Mouse (Mus musculus): ENCODE data around the gene Tdrd9. TPM values are rescaled to one million over a fixed set of nuclear protein-coding genes. Genes with fewer than 3 reads are reported as not detected.

The Tdrd9 gene
- polyA plus RNA-seq, 1 experiment from 2014 or later: 1.2 TPM

DNA sequence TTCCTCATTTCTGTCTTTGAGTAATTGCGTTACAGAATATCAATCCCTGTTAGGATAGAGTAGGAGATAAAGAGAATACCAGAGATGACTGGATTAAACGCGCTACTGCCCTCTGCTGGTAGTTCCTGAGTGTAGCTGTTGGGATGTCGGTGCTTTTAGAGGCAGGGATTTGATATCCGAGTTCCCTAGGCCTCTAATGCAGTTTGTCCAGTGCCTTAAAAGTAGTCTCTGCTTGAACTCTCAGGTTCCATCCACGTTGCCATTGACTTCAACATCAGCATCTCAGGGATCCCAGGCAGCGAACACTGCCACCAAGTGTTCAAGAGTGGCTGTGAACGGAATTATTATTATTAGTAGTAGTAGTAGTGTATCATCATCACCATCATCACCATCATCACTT is 29.9 kb downstream of the Tdrd9 start:
- ATAC-seq (ENCODE audit: insufficient read depth, low FRiP score, low TSS enrichment): no peak

DNA sequence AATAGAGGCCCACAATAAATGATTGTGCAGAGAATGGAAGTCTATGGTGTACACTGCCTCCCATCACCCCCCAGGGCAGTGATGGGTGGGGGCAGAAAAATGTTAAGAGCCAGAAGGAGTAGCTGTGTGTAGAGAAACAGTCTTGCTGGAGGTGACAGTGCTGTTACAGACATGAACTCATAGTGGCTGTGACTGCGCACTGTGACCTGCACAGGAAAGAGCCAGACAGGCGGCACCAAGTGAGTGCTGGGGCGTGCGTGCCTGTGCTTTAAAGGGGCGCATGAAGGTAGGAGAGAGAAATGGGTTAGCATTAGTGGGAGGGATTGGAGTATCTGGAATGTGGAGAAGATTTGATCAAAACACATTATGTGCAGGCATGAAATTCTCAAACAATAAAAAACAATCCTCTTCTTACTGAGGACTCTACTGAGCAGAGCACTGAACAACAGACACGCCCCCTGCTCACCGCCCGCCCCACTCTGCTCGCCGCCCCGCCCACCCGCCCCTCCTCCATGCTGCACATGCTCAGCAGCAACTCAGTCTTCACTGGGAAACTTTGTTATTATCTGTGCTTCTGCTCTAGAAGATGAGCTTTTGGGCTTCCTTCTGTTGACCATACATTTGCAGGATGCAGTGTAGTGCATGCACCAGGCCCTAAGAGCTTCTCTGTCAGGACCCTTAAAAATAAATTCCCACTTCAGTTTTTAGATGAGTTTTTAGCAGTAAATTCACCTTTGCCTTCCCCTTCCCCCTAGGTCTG is 41.3 kb downstream of the Tdrd9 start:
- Histone ChIP-seq H3K27ac (ENCODE audit: low read depth, low read length) (peak overlapping the region; percentile 45), H3K9ac (ENCODE audit: low read length) (0 out of 2 replicates have a peak overlapping the region, but pooled peaks have one; percentile 12)
- peak; percentile 85 for ATAC-seq (ENCODE audit: insufficient read depth, low FRiP score, low TSS enrichment)

More for the DNA sequence above, 29.9 kb downstream of the Tdrd9 start:
- no peak overlapping the region for H3K4me3 ChIP-seq (ENCODE audit: low read depth, low read length)
- peak; percentile 77 for DNase-seq (ENCODE audit: low spot score)
- H3K36me3 ChIP-seq (ENCODE audit: control insufficient read depth, insufficient read depth, low read length): no peaks in the 10 kb centered on the region
- H3K27ac ChIP-seq (ENCODE audit: low read depth, low read length): no peak overlapping the region
- H3K4me2 ChIP-seq (ENCODE audit: low read depth): no peak overlapping the region
- no peak overlapping the region for H3K9ac ChIP-seq (ENCODE audit: low read length)
- 21% methylated on average over 8 of the region's 8 CpGs for WGBS
- H3K27me3 ChIP-seq (ENCODE audit: control insufficient read depth, insufficient read depth, low read length): no peaks in the 10 kb centered on the region
- H3K9me3 ChIP-seq (ENCODE audit: control insufficient read depth, low read length): no peaks in the 10 kb centered on the region
- no peaks in the 10 kb centered on the region for H3K4me1 ChIP-seq (ENCODE audit: control insufficient read depth, insufficient read depth, low read length)

GRCm38 (mm10) chr12:112013271-112013801 is 42.0 kb downstream of the Tdrd9 start:
- WGBS: 20% methylated on average over 14 of the region's 14 CpGs
- no peak overlapping the region for H3K4me3 ChIP-seq (ENCODE audit: low read depth, low read length)
- peak; percentile 44 for DNase-seq (ENCODE audit: low spot score)

More for the DNA sequence above, 41.3 kb downstream of the Tdrd9 start:
- Histone ChIP-seq H3K36me3 (ENCODE audit: control insufficient read depth, insufficient read depth, low read length) (no peaks in the 10 kb centered on the region), H3K27me3 (ENCODE audit: control insufficient read depth, insufficient read depth, low read length) (no peaks in the 10 kb centered on the region), H3K4me3 (ENCODE audit: low read depth, low read length) (no peak overlapping the region), H3K4me2 (ENCODE audit: low read depth) (peak overlapping the region; percentile 37), H3K4me1 (ENCODE audit: control insufficient read depth, insufficient read depth, low read length) (no peaks in the 10 kb centered on the region), H3K9me3 (ENCODE audit: control insufficient read depth, low read length) (no peaks in the 10 kb centered on the region)
- 30% methylated on average over 12 of the region's 12 CpGs for WGBS
- DNase-seq (ENCODE audit: low spot score): peak; percentile 63

DNA sequence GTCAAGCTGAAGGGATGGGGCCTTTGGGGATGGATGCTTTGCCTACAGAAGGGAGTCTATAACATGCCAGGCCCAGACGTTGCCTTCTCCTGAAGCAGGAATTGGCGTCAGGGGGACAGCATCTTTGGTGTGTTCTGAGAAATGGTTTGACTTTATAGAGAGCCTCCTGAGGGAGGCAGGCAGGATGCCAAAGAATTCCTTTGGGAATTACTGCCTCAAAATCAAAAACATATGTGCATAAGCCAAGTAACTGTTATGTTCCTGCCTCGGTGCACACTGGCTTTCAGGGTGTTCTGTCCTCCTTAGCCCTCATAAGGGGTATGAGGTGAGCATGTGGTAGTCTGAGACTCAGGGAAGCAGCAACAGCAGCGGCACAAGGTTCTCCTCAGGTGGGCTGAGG is 45.0 kb downstream of the Tdrd9 start:
- no peak overlapping the region for H3K27ac ChIP-seq (ENCODE audit: low read depth, low read length)
- H3K36me3 ChIP-seq (ENCODE audit: control insufficient read depth, insufficient read depth, low read length): no peaks in the 10 kb centered on the region
- no peaks in the 10 kb centered on the region for H3K27me3 ChIP-seq (ENCODE audit: control insufficient read depth, insufficient read depth, low read length)
- no peak overlapping the region for H3K4me3 ChIP-seq (ENCODE audit: low read depth, low read length)
- no peaks in the 10 kb centered on the region for H3K4me1 ChIP-seq (ENCODE audit: control insufficient read depth, insufficient read depth, low read length)
- H3K9ac ChIP-seq (ENCODE audit: low read length): no peak overlapping the region
- DNase-seq (ENCODE audit: low spot score) (no peak), ATAC-seq (ENCODE audit: insufficient read depth, low FRiP score, low TSS enrichment) (no peak)
- no peaks in the 10 kb centered on the region for H3K9me3 ChIP-seq (ENCODE audit: control insufficient read depth, low read length)
- no peak overlapping the region for H3K4me2 ChIP-seq (ENCODE audit: low read depth)
- WGBS: 77% methylated on average over 4 of the region's 4 CpGs

More at GRCm38 (mm10) chr12:112013271-112013801, 42.0 kb downstream of the Tdrd9 start:
- Histone ChIP-seq H3K4me1 (ENCODE audit: control insufficient read depth, insufficient read depth, low read length) (no peaks in the 10 kb centered on the region), H3K9ac (ENCODE audit: low read length) (0 out of 2 replicates have a peak overlapping the region, but pooled peaks have one; percentile 12), H3K27ac (ENCODE audit: low read depth, low read length) (peak overlapping the region; percentile 45; the same call in 1 of the 2 replicates), H3K36me3 (ENCODE audit: control insufficient read depth, insufficient read depth, low read length) (no peaks in the 10 kb centered on the region), H3K4me2 (ENCODE audit: low read depth) (peak overlapping the region; percentile 37), H3K27me3 (ENCODE audit: control insufficient read depth, insufficient read depth, low read length) (no peaks in the 10 kb centered on the region), H3K9me3 (ENCODE audit: control insufficient read depth, low read length) (no peaks in the 10 kb centered on the region)
- peak; percentile 61; the same call in 1 of the 2 replicates for ATAC-seq (ENCODE audit: insufficient read depth, low FRiP score, low TSS enrichment)

DNA sequence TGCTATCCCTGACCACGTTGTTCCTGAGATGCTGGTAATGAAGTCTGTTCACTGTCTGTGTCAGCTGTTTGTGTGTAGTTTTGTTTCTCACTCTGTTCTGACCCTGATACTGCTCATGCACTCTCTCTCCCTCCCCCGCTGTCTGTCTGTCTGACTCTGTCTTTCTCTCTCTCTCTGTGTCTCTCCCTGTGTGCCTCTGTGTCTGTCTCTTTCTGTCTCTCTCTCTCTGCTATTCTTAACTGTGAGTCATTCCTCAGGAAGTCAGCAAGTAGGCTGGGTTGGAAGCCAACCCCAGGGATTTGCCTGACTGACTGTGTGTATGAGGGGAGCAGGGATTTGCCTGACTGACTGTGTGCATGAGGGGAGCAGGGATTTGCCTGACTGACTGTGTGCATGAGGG is 51.9 kb downstream of the Tdrd9 start:
- Histone ChIP-seq H3K27me3 (ENCODE audit: control insufficient read depth, insufficient read depth, low read length) (no peaks in the 10 kb centered on the region), H3K4me1 (ENCODE audit: control insufficient read depth, insufficient read depth, low read length) (no peaks in the 10 kb centered on the region), H3K4me2 (ENCODE audit: low read depth) (no peak overlapping the region), H3K36me3 (ENCODE audit: control insufficient read depth, insufficient read depth, low read length) (no peaks in the 10 kb centered on the region), H3K9me3 (ENCODE audit: control insufficient read depth, low read length) (no peaks in the 10 kb centered on the region), H3K4me3 (ENCODE audit: low read depth, low read length) (no peak overlapping the region), H3K9ac (ENCODE audit: low read length) (no peak overlapping the region), H3K27ac (ENCODE audit: low read depth, low read length) (no peak overlapping the region)
- ATAC-seq (ENCODE audit: insufficient read depth, low FRiP score, low TSS enrichment): no peak
- DNase-seq (ENCODE audit: low spot score): no peak
- WGBS: 83% methylated on average over 2 of the region's 2 CpGs

- H3K4me3 ChIP-seq (ENCODE audit: low read depth, low read length): no peak overlapping the region
- H3K9ac ChIP-seq (ENCODE audit: low read length): no peak overlapping the region
- H3K4me2 ChIP-seq (ENCODE audit: low read depth): no peak overlapping the region
- H3K27ac ChIP-seq (ENCODE audit: low read depth, low read length): no peak overlapping the region
- no peaks in the 10 kb centered on the region for H3K9me3 ChIP-seq (ENCODE audit: control insufficient read depth, low read length)
- H3K4me1 ChIP-seq (ENCODE audit: control insufficient read depth, insufficient read depth, low read length): no peaks in the 10 kb centered on the region
- no peak for ATAC-seq (ENCODE audit: insufficient read depth, low FRiP score, low TSS enrichment)
- no peak for DNase-seq (ENCODE audit: low spot score)
- H3K27me3 ChIP-seq (ENCODE audit: control insufficient read depth, insufficient read depth, low read length): no peaks in the 10 kb centered on the region
- no peaks in the 10 kb centered on the region for H3K36me3 ChIP-seq (ENCODE audit: control insufficient read depth, insufficient read depth, low read length)
- 75% methylated on average over 17 of the region's 17 CpGs for WGBS
Observed at GRCm38 (mm10) chr12:112024581-112025310, 53.4 kb downstream of the Tdrd9 start.

- H3K4me1 ChIP-seq (ENCODE audit: control insufficient read depth, insufficient read depth, low read length): no peaks in the 10 kb centered on the region
- no peak overlapping the region for H3K4me2 ChIP-seq (ENCODE audit: low read depth)
- DNase-seq (ENCODE audit: low spot score): no peak
- 91% methylated on average over 13 of the region's 13 CpGs for WGBS
- no peaks in the 10 kb centered on the region for H3K27me3 ChIP-seq (ENCODE audit: control insufficient read depth, insufficient read depth, low read length)
- no peaks in the 10 kb centered on the region for H3K36me3 ChIP-seq (ENCODE audit: control insufficient read depth, insufficient read depth, low read length)
- no peak overlapping the region for H3K27ac ChIP-seq (ENCODE audit: low read depth, low read length)
- H3K9me3 ChIP-seq (ENCODE audit: control insufficient read depth, low read length): no peaks in the 10 kb centered on the region
- no peak overlapping the region for H3K4me3 ChIP-seq (ENCODE audit: low read depth, low read length)
- no peak overlapping the region for H3K9ac ChIP-seq (ENCODE audit: low read length)
- no peak for ATAC-seq (ENCODE audit: insufficient read depth, low FRiP score, low TSS enrichment)
Observed at GRCm38 (mm10) chr12:112025457-112025856, 54.1 kb downstream of the Tdrd9 start.

GRCm38 (mm10) chr12:112025907-112026645 is 54.7 kb downstream of the Tdrd9 start:
- no peaks in the 10 kb centered on the region for H3K4me1 ChIP-seq (ENCODE audit: control insufficient read depth, insufficient read depth, low read length)
- H3K4me2 ChIP-seq (ENCODE audit: low read depth): no peak overlapping the region
- no peaks in the 10 kb centered on the region for H3K27me3 ChIP-seq (ENCODE audit: control insufficient read depth, insufficient read depth, low read length)
- 78% methylated on average over 14 of the region's 14 CpGs for WGBS
- no peak overlapping the region for H3K4me3 ChIP-seq (ENCODE audit: low read depth, low read length)
- H3K36me3 ChIP-seq (ENCODE audit: control insufficient read depth, insufficient read depth, low read length): no peaks in the 10 kb centered on the region
- no peak overlapping the region for H3K9ac ChIP-seq (ENCODE audit: low read length)
- no peak overlapping the region for H3K27ac ChIP-seq (ENCODE audit: low read depth, low read length)
- no peak for DNase-seq (ENCODE audit: low spot score)
- no peaks in the 10 kb centered on the region for H3K9me3 ChIP-seq (ENCODE audit: control insufficient read depth, low read length)
- ATAC-seq (ENCODE audit: insufficient read depth, low FRiP score, low TSS enrichment): no peak

All from neural tube, embryonic 11.5 days (tissue).